Mouse (Mus musculus) megakaryocyte, embryonic 14.5 days (primary cell): ENCODE results near the gene Fbxw8. TPM values are rescaled to one million over a fixed set of nuclear protein-coding genes. Genes with fewer than 3 reads are reported as not detected.

ENCODE experiments used
- H3K27me3 ChIP-seq: replicated peaks from 2 replicates; pipeline ENCODE3; 2012; ENCODE audit warnings: inconsistent platforms
- H3K36me3 ChIP-seq: replicated peaks from 2 replicates; pipeline ENCODE3; 2012; ENCODE audit warnings: low read length, inconsistent platforms, mixed read lengths
- H3K4me1 ChIP-seq: 2 replicates; pipeline ENCODE4 v1.6.1; 2012; ENCODE audit warnings: inconsistent platforms
- H3K4me3 ChIP-seq: replicated peaks from 2 replicates; pipeline ENCODE3; 2012; ENCODE audit warnings: moderate library complexity, mild to moderate bottlenecking, inconsistent platforms
- H3K9me3 ChIP-seq: 2 replicates; pipeline ENCODE4 v1.6.1; 2012; ENCODE audit warnings: inconsistent platforms
- FLI1 ChIP-seq: IDR thresholded peaks from 2 replicates; pipeline ENCODE4 v1.6.1; 2012; ENCODE audit warnings: low read length, inconsistent platforms, mixed read lengths
- GATA1 ChIP-seq: IDR thresholded peaks from 3 replicates; pipeline ENCODE4 v1.6.1; 2012; ENCODE audit warnings: mixed read lengths, low read length, inconsistent platforms, borderline replicate concordance
- polyA plus RNA-seq: library from polyadenylated mRNA; stranded (reverse); fragments of >175 nt; gene quantifications from 2 replicates; pipeline ENCODE4 v1.2.3, GENCODE M21; 2012; ENCODE audit warnings: low replicate concordance; ENCODE audit not compliant: insufficient read depth

Fbxw8 gene
- polyA plus RNA-seq, 1 experiment: 22.8 TPM

- no peaks in the 10 kb centered on the region for H3K9me3 ChIP-seq
- no peaks in the 10 kb centered on the region for H3K27me3 ChIP-seq
- peaks cover 94% of the 10 kb centered on the region for H3K36me3 ChIP-seq
- H3K4me3 ChIP-seq: no peak overlapping the region
- peaks cover 32% of the 10 kb centered on the region for H3K4me1 ChIP-seq
- TF ChIP-seq GATA1 (no peak), FLI1 (no peak)
These were observed 41.6 kb downstream of the Fbxw8 start for GRCm38 (mm10) chr5:118113617-118114016.

GRCm38 (mm10) chr5:118113043-118113442 lies 42.2 kb downstream of the Fbxw8 start:
- H3K4me3 ChIP-seq: no peak overlapping the region
- TF ChIP-seq FLI1 (no peak), GATA1 (no peak)
- peaks cover 32% of the 10 kb centered on the region for H3K4me1 ChIP-seq
- no peaks in the 10 kb centered on the region for H3K27me3 ChIP-seq
- H3K9me3 ChIP-seq: no peaks in the 10 kb centered on the region
- peaks cover 95% of the 10 kb centered on the region for H3K36me3 ChIP-seq

- no peak for TF ChIP-seq FLI1
- no peak for TF ChIP-seq GATA1
- Histone ChIP-seq H3K4me3 (no peak overlapping the region), H3K9me3 (no peaks in the 10 kb centered on the region), H3K27me3 (no peaks in the 10 kb centered on the region), H3K36me3 (peaks cover 94% of the 10 kb centered on the region), H3K4me1 (peaks cover 13% of the 10 kb centered on the region; the same call in 1 of the 2 replicates)
These were observed 46.3 kb downstream of the Fbxw8 start for GRCm38 (mm10) chr5:118108794-118109440.

- Histone ChIP-seq H3K4me3 (no peak overlapping the region), H3K4me1 (peaks cover 11% of the 10 kb centered on the region; the same call in 1 of the 2 replicates), H3K9me3 (no peaks in the 10 kb centered on the region), H3K27me3 (no peaks in the 10 kb centered on the region), H3K36me3 (peaks cover 93% of the 10 kb centered on the region)
- TF ChIP-seq GATA1 (no peak), FLI1 (no peak)
These were observed 47.0 kb downstream of the Fbxw8 start for GRCm38 (mm10) chr5:118108124-118108793.

GRCm38 (mm10) chr5:118106667-118107066 lies 48.6 kb downstream of the Fbxw8 start:
- H3K9me3 ChIP-seq: no peaks in the 10 kb centered on the region
- TF ChIP-seq GATA1: no peak
- H3K4me1 ChIP-seq: peaks cover 11% of the 10 kb centered on the region; the same call in 1 of the 2 replicates
- H3K4me3 ChIP-seq: no peak overlapping the region
- no peaks in the 10 kb centered on the region for H3K27me3 ChIP-seq
- H3K36me3 ChIP-seq: peaks cover 85% of the 10 kb centered on the region

- peaks cover 11% of the 10 kb centered on the region; the same call in 1 of the 2 replicates for H3K4me1 ChIP-seq
- no peaks in the 10 kb centered on the region for H3K27me3 ChIP-seq
- no peaks in the 10 kb centered on the region for H3K9me3 ChIP-seq
- peaks cover 81% of the 10 kb centered on the region for H3K36me3 ChIP-seq
- no peak overlapping the region for H3K4me3 ChIP-seq
- TF ChIP-seq GATA1: no peak
- no peak for TF ChIP-seq FLI1
These were observed 49.7 kb downstream of the Fbxw8 start for GRCm38 (mm10) chr5:118105536-118105935.

GRCm38 (mm10) chr5:118099870-118100478 lies 55.3 kb downstream of the Fbxw8 start:
- Histone ChIP-seq H3K27me3 (no peaks in the 10 kb centered on the region), H3K36me3 (peaks cover 80% of the 10 kb centered on the region), H3K9me3 (no peaks in the 10 kb centered on the region), H3K4me1 (peaks cover 22% of the 10 kb centered on the region), H3K4me3 (no peak overlapping the region)
- TF ChIP-seq FLI1: no peak
- TF ChIP-seq GATA1: no peak

- Histone ChIP-seq H3K9me3 (no peaks in the 10 kb centered on the region), H3K36me3 (peaks cover 83% of the 10 kb centered on the region), H3K27me3 (no peaks in the 10 kb centered on the region), H3K4me3 (no peak overlapping the region), H3K4me1 (peaks cover 22% of the 10 kb centered on the region)
- TF ChIP-seq GATA1 (no peak), FLI1 (no peak)
These were observed 56.0 kb downstream of the Fbxw8 start for GRCm38 (mm10) chr5:118099069-118099869.

- Histone ChIP-seq H3K4me3 (no peak overlapping the region), H3K27me3 (no peaks in the 10 kb centered on the region), H3K4me1 (peaks cover 33% of the 10 kb centered on the region), H3K36me3 (peaks cover 98% of the 10 kb centered on the region), H3K9me3 (no peaks in the 10 kb centered on the region)
- TF ChIP-seq FLI1 (no peak), GATA1 (no peak)
These were observed 58.9 kb downstream of the Fbxw8 start for GRCm38 (mm10) chr5:118096317-118096716.

GRCm38 (mm10) chr5:118095849-118096248 lies 59.4 kb downstream of the Fbxw8 start:
- Histone ChIP-seq H3K36me3 (peaks cover 99% of the 10 kb centered on the region), H3K27me3 (no peaks in the 10 kb centered on the region), H3K9me3 (no peaks in the 10 kb centered on the region), H3K4me1 (peaks cover 33% of the 10 kb centered on the region), H3K4me3 (no peak overlapping the region)
- TF ChIP-seq FLI1: no peak
- TF ChIP-seq GATA1: no peak
